Mouse (Mus musculus): ENCODE data around the gene Ly6g5c. TPM values are rescaled to one million over a fixed set of nuclear protein-coding genes. Genes with fewer than 3 reads are reported as not detected.

Ly6g5c gene
- total and polyA plus RNA-seq, 3 experiments, result not detected

DNA sequence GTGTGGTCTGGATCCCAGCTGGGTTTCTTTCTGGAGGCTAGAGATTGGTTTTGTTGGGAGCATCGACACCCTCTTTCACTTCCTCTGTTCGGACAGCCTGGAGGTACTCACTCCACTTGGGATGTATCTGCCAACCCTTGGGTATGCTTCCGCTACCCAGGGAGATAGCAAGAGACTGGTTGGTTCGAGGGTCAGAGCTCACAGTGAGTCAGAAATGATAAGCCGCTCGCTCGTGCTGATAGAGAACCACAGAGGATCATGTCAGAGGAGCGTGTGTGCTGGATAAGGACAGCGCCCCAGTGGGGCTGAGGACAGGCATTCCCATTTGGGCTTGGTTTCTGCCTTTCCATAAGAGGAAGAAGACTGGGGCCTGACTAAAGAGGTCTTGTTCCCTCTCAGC, 28.3 kb upstream of the Ly6g5c start:
- no peaks in the 10 kb centered on the region for H3K36me3 ChIP-seq (replicated peaks)
- ATAC-seq (ENCODE audit: extremely low read depth, insufficient number of reproducible peaks, low FRiP score, poor library complexity, severe bottlenecking), result peak; percentile 95
- H3K27me3 ChIP-seq (ENCODE audit: insufficient read depth, low read length), result peaks cover 7% of the 10 kb centered on the region; the same call in 1 of the 2 replicates
- DNase-seq (ENCODE audit: low spot score), result peak; percentile 83
- TF ChIP-seq TAL1 (conservative IDR thresholded peaks at IDR 0.05; ENCODE audit: low read depth, low read length) (peak; percentile 52), GATA1 (IDR thresholded peaks at IDR 0.05; ENCODE audit: borderline replicate concordance, low read length) (no peak)
- H3K4me1 ChIP-seq (ENCODE audit: insufficient read depth, low read depth, low read length), result peaks cover 81% of the 10 kb centered on the region
- peak overlapping the region; percentile 66; the same call in 1 of the 2 replicates for H3K4me3 ChIP-seq (ENCODE audit: low read depth, low read length)
- no peaks in the 10 kb centered on the region for H3K9me3 ChIP-seq (replicated peaks)

DNA sequence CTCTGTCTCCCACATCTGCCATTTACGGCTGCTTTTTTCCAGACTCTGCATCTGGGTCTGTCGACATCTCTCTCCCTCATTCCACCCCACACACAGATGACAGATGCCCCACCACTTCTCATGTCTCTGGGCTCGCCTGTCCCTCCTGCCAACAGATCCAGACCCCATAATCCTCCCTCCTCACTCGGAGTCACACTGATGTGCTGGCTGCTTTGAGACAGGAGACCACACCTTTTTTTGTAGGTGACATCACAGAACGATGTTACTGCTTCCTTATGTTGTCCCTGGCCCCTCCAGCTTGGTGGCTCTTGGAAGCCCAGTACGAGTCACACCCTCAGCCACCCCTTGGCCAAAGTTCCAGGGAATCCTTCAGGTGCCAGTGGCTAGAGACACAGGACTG, 27.8 kb upstream of the Ly6g5c start:
- Histone ChIP-seq H3K9me3 (replicated peaks) (no peaks in the 10 kb centered on the region), H3K4me3 (ENCODE audit: low read depth, low read length) (peak overlapping the region; percentile 53; the same call in 1 of the 2 replicates), H3K27me3 (ENCODE audit: insufficient read depth, low read length) (peaks cover 7% of the 10 kb centered on the region; the same call in 1 of the 2 replicates), H3K36me3 (replicated peaks) (no peaks in the 10 kb centered on the region), H3K4me1 (ENCODE audit: insufficient read depth, low read depth, low read length) (peaks cover 85% of the 10 kb centered on the region)
- no peak for TF ChIP-seq TAL1 (conservative IDR thresholded peaks at IDR 0.05; ENCODE audit: low read depth, low read length)
- TF ChIP-seq GATA1 (IDR thresholded peaks at IDR 0.05; ENCODE audit: borderline replicate concordance, low read length), result no peak
- TF ChIP-seq GATA2 (IDR thresholded peaks at IDR 0.05; ENCODE audit: borderline replicate concordance, low read depth, low read length), result no peak
- no peak for TF ChIP-seq CTCF (IDR thresholded peaks at IDR 0.05; ENCODE audit: low read depth, low read length)
- no peak for TF ChIP-seq POLR2AphosphoS5 (IDR thresholded peaks at IDR 0.05; ENCODE audit: insufficient replicate concordance, low read depth, low read length)
- no peak for ATAC-seq (ENCODE audit: extremely low read depth, insufficient number of reproducible peaks, low FRiP score, poor library complexity, severe bottlenecking)
- DNase-seq (ENCODE audit: low spot score), result no peak

DNA sequence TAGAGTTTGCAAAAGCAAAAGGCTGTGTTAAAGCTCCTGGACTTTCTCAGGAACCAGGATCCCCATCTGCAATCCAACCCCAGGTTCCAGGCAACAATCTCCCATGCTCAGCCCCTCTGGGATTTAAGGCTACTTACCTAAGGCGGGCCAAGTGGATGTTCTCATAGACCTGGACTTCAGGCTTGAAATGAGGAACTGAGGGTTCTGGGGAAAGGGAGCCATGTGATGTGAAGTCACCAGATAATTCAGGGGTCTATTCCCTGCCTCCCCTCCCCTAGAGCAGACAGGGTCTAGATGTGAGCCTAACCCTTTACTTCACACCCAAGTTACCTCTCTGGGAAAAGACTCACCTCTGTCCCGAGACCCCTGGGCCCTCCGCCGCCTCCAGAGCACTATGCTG, 27.4 kb upstream of the Ly6g5c start:
- ATAC-seq (ENCODE audit: extremely low read depth, insufficient number of reproducible peaks, low FRiP score, poor library complexity, severe bottlenecking) (no peak), DNase-seq (ENCODE audit: low spot score) (no peak)
- Histone ChIP-seq H3K27me3 (ENCODE audit: insufficient read depth, low read length) (peaks cover 7% of the 10 kb centered on the region; the same call in 1 of the 2 replicates), H3K9me3 (replicated peaks) (no peaks in the 10 kb centered on the region), H3K4me3 (ENCODE audit: low read depth, low read length) (no peak overlapping the region; the same call in 1 of the 2 replicates), H3K4me1 (ENCODE audit: insufficient read depth, low read depth, low read length) (peaks cover 90% of the 10 kb centered on the region), H3K36me3 (replicated peaks) (no peaks in the 10 kb centered on the region)
- no peak for TF ChIP-seq TAL1 (conservative IDR thresholded peaks at IDR 0.05; ENCODE audit: low read depth, low read length)
- no peak for TF ChIP-seq GATA1 (IDR thresholded peaks at IDR 0.05; ENCODE audit: borderline replicate concordance, low read length)
- TF ChIP-seq CTCF (IDR thresholded peaks at IDR 0.05; ENCODE audit: low read depth, low read length), result no peak
- TF ChIP-seq POLR2AphosphoS5 (IDR thresholded peaks at IDR 0.05; ENCODE audit: insufficient replicate concordance, low read depth, low read length), result no peak
- TF ChIP-seq GATA2 (IDR thresholded peaks at IDR 0.05; ENCODE audit: borderline replicate concordance, low read depth, low read length), result no peak

DNA sequence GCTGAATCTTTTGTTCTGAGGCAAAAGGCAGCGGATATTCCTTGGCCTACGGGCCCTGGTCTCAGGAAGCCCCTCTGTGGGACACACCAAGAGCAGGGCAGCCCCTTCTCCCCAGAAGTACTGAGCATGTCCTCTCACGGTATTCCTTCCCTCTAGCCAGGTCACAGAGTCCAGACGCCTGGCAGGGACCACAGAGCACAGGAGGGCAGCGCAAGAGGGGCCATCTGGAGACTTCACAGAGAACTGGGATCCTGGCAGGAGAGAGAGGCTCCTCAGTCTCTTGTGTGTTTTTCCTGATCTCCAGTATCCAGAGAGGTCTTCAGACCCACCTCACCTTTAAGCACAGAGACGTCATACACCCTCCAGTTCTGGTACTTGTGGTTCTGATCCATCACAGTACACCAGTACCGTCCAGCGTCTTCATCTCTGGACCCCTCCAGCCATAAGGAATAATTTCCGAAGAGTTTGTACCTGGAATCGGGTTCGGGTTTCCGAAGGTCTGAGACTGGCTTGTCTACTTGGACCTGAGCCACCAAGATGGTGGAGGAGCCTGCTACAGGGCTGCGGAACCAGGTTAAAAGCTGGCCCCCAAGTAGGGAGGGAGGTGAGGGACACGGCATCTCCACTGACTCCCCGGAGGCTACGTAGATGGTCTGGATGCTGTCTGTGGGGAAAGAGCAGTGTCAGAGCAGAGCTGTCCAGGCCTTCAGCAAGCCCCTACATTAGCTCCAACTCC, 25.1 kb upstream of the Ly6g5c start:
- Histone ChIP-seq H3K9me3 (replicated peaks) (no peaks in the 10 kb centered on the region), H3K4me1 (ENCODE audit: insufficient read depth, low read depth, low read length) (peaks cover 79% of the 10 kb centered on the region), H3K36me3 (replicated peaks) (no peaks in the 10 kb centered on the region), H3K27me3 (ENCODE audit: insufficient read depth, low read length) (peaks cover 3% of the 10 kb centered on the region; the same call in 1 of the 2 replicates), H3K4me3 (ENCODE audit: low read depth, low read length) (no peak overlapping the region)
- ATAC-seq (ENCODE audit: extremely low read depth, insufficient number of reproducible peaks, low FRiP score, poor library complexity, severe bottlenecking), result no peak
- no peak for TF ChIP-seq CTCF (IDR thresholded peaks at IDR 0.05; ENCODE audit: low read depth, low read length)
- TF ChIP-seq TAL1 (conservative IDR thresholded peaks at IDR 0.05; ENCODE audit: low read depth, low read length), result no peak
- no peak for TF ChIP-seq GATA1 (IDR thresholded peaks at IDR 0.05; ENCODE audit: borderline replicate concordance, low read length)
- no peak for TF ChIP-seq GATA2 (IDR thresholded peaks at IDR 0.05; ENCODE audit: borderline replicate concordance, low read depth, low read length)
- DNase-seq (ENCODE audit: low spot score), result no peak

DNA sequence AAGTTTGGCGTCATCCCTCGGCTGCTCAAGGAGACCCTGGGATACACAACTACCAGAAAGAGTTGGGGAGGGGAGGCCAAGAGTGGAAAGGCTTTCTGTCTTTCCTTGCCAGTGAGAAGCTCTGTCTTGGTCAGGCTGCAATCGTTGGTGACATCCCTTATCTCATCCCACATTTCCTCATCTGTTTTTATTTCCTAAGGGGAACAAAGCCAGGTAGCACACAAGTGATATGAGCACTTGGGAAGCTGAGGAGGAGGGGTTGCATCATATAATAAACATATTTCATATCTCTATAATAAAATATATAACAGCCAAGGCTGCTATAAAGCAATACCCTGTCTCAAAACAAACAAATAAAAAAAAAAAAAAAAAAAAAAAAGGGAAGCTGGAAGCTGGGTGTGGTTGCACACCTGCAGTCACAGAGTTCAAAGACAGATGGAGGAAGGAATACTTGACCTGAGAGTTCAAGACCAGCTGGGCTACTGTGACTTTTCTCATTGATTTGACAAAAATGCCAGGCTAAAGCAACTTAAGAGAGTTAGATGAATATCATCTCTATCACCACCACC, 24.1 kb upstream of the Ly6g5c start:
- peaks cover 73% of the 10 kb centered on the region for H3K4me1 ChIP-seq (ENCODE audit: insufficient read depth, low read depth, low read length)
- no peak overlapping the region for H3K4me3 ChIP-seq (ENCODE audit: low read depth, low read length)
- TF ChIP-seq CTCF (IDR thresholded peaks at IDR 0.05; ENCODE audit: low read depth, low read length) (no peak), GATA2 (IDR thresholded peaks at IDR 0.05; ENCODE audit: borderline replicate concordance, low read depth, low read length) (no peak), GATA1 (IDR thresholded peaks at IDR 0.05; ENCODE audit: borderline replicate concordance, low read length) (no peak), TAL1 (conservative IDR thresholded peaks at IDR 0.05; ENCODE audit: low read depth, low read length) (no peak), POLR2AphosphoS5 (IDR thresholded peaks at IDR 0.05; ENCODE audit: insufficient replicate concordance, low read depth, low read length) (no peak)
- H3K36me3 ChIP-seq (replicated peaks), result no peaks in the 10 kb centered on the region
- no peak for DNase-seq (ENCODE audit: low spot score)
- H3K9me3 ChIP-seq (replicated peaks), result no peaks in the 10 kb centered on the region
- ATAC-seq (ENCODE audit: extremely low read depth, insufficient number of reproducible peaks, low FRiP score, poor library complexity, severe bottlenecking), result no peak
- H3K27me3 ChIP-seq (ENCODE audit: insufficient read depth, low read length), result no peaks in the 10 kb centered on the region

DNA sequence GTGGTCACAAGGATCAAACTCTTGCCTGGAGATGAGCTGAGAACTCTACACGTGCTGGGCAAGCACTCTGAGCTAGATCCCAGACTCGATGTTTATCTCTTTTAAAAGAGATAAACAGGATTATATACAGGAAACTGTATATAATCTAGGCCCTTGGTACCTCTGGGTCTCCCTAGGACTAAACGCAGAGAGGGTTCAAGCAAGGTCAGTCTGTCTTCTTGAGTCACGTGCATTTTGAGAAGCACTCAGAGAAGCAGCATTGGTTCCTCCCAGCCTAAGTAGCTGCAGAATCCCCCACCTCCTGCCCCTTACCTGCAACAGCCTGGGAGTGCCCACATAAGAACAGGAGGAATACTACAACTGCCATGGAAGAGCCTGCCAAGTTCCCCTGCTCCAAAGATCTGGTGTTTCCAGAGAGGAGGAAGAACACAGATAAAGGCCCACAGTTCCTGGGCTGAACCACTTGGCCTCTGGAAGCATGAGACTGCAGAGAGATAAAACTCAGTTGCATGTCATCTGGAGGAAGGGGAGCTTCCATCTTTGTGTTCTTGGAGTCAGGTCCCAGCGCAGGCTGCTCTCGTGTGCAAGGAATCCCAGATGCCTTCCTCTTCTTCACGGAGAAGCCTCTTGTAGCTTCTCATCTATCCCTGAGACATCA, 22.7 kb upstream of the Ly6g5c start, which contains the start of gene Ly6g6f:
TSS of gene Ly6g6f (minus strand) at position 403 of the 658 bp plus-strand sequence.
- Histone ChIP-seq H3K4me1 (ENCODE audit: insufficient read depth, low read depth, low read length) (peaks cover 64% of the 10 kb centered on the region), H3K4me3 (ENCODE audit: low read depth, low read length) (no peak within 1 kb of the TSS), H3K9me3 (replicated peaks) (no peaks in the 10 kb centered on the region), H3K27me3 (ENCODE audit: insufficient read depth, low read length) (no peaks in the 10 kb centered on the region), H3K36me3 (replicated peaks) (peaks cover 3% of the 10 kb centered on the region)
- DNase-seq (ENCODE audit: low spot score), result no peak
- peak; percentile 38; the same call in 1 of the 2 replicates for ATAC-seq (ENCODE audit: extremely low read depth, insufficient number of reproducible peaks, low FRiP score, poor library complexity, severe bottlenecking)
- no peak for TF ChIP-seq CTCF (IDR thresholded peaks at IDR 0.05; ENCODE audit: low read depth, low read length)
- no peak for TF ChIP-seq GATA2 (IDR thresholded peaks at IDR 0.05; ENCODE audit: borderline replicate concordance, low read depth, low read length)
- no peak for TF ChIP-seq POLR2AphosphoS5 (IDR thresholded peaks at IDR 0.05; ENCODE audit: insufficient replicate concordance, low read depth, low read length)
- no peak for TF ChIP-seq TAL1 (conservative IDR thresholded peaks at IDR 0.05; ENCODE audit: low read depth, low read length)
- TF ChIP-seq GATA1 (IDR thresholded peaks at IDR 0.05; ENCODE audit: borderline replicate concordance, low read length), result no peak

Data from G1E (cell line).